ENCODE assay signal across 9 mouse cellular contexts in the genomic region with DNA sequence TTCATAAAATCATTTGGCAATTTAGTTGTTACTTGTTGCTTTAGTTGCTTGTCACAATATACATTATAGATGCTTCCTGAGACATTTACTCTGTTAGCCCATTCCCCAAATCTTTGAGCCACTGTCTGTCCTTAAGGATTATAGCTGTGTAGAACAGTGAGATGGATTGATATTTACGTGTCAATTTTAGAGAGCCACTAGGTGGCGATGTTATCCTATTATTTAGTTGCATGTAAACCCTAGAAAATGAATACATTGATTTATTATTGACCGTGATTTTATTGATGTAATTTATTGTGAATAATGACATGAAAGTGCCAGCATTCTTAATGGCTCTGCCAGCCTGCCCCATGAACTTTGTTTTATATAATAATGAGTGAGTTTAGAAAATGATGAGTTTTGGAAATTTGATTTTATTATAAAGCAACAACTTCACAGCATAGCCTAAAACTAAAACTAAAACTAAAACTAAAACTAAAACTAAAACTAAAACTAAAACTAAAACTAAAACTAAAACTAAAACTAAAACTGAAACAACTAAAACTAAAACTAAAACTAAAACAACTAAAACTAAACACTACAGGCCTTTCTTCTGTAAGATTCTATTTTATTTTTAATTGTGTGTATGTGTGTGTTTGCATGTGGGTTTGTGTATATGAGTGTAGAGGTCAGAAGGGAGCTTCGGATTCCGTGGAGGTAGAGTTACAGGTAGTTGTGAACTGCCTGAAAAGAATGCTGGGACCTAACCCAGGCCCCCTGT.
DNase-seq lines count a peak whose midpoint lies in the region; ATAC-seq and TF ChIP-seq lines count a peak whose summit lies in the region.
"Had no signal": no experiment of that assay in that cellular context is flagged by ENCODE, and none has a peak within 500 bp of the region (broad histone marks: within the 10 kb centered on the region; RNA-seq: fewer than 3 reads in every experiment).

No protein-coding gene starts in this region.

- H3K9ac ChIP-seq in hindbrain, embryonic 11.5 days (ENCODE audit: low read depth, low read length): no peak overlapping the region
- H3K9ac ChIP-seq in kidney, embryonic 15.5 days: no peak overlapping the region
- no peak overlapping the region for H3K9ac ChIP-seq in midbrain, embryonic 14.5 days (replicated peaks; ENCODE audit: low read length)
- H3K9ac ChIP-seq: stomach, embryonic 15.5 days had no signal

- H3K27ac ChIP-seq in hindbrain, embryonic 11.5 days (ENCODE audit: low read depth, low read length): no peak overlapping the region
- H3K27ac ChIP-seq in hindbrain, embryonic 10.5 days: no peak overlapping the region
- no peak overlapping the region for H3K27ac ChIP-seq in kidney, embryonic 15.5 days
- H3K27ac ChIP-seq in midbrain, embryonic 14.5 days (replicated peaks; ENCODE audit: low read depth, low read length): no peak overlapping the region
- H3K27ac ChIP-seq: stomach, embryonic 15.5 days had no signal

- no peaks in the 10 kb centered on the region for H3K9me3 ChIP-seq in hindbrain, embryonic 11.5 days (ENCODE audit: control insufficient read depth, low read length)
- no peaks in the 10 kb centered on the region for H3K9me3 ChIP-seq in hindbrain, embryonic 10.5 days
- H3K9me3 ChIP-seq in kidney, embryonic 15.5 days (replicated peaks): no peaks in the 10 kb centered on the region
- H3K9me3 ChIP-seq in midbrain, embryonic 14.5 days (ENCODE audit: control insufficient read depth, low read length): no peaks in the 10 kb centered on the region
- H3K9me3 ChIP-seq: stomach, embryonic 15.5 days had no signal

- H3K27me3 ChIP-seq in hindbrain, embryonic 11.5 days (ENCODE audit: control insufficient read depth, insufficient read depth, low read length): no peaks in the 10 kb centered on the region
- H3K27me3 ChIP-seq in hindbrain, embryonic 10.5 days (ENCODE audit: insufficient read depth, poor library complexity, severe bottlenecking): no peaks in the 10 kb centered on the region
- H3K27me3 ChIP-seq in Patski: no peaks in the 10 kb centered on the region
- H3K27me3 ChIP-seq in kidney, embryonic 15.5 days: 0 out of 2 replicates have a peak, but pooled peaks cover 7% of the 10 kb centered on the region
- H3K27me3 ChIP-seq in midbrain, embryonic 14.5 days (ENCODE audit: control insufficient read depth, insufficient read depth, low read length): no peaks in the 10 kb centered on the region
- H3K27me3 ChIP-seq: stomach, embryonic 15.5 days had no signal

- TF ChIP-seq CTCF in Patski (IDR thresholded peaks at IDR 0.05): peak; percentile 52

- H3K4me1 ChIP-seq in hindbrain, embryonic 11.5 days (replicated peaks; ENCODE audit: control insufficient read depth, insufficient read depth, low read length): no peaks in the 10 kb centered on the region
- H3K4me1 ChIP-seq in hindbrain, embryonic 10.5 days (replicated peaks): no peaks in the 10 kb centered on the region
- H3K4me1 ChIP-seq in kidney, embryonic 15.5 days: no peaks in the 10 kb centered on the region
- H3K4me1 ChIP-seq in midbrain, embryonic 14.5 days (ENCODE audit: control insufficient read depth, insufficient read depth, low read length): no peaks in the 10 kb centered on the region
- H3K4me1 ChIP-seq: stomach, embryonic 15.5 days had no signal

- POLR2A ChIA-PET in Patski (lab: Charles Lee): no interaction called here

- no peak overlapping the region for H3K4me3 ChIP-seq in hindbrain, embryonic 11.5 days (ENCODE audit: low read depth, low read length)
- H3K4me3 ChIP-seq in hindbrain, embryonic 10.5 days: no peak overlapping the region
- no peak overlapping the region for H3K4me3 ChIP-seq in kidney, embryonic 15.5 days (replicated peaks)
- H3K4me3 ChIP-seq in midbrain, embryonic 14.5 days (replicated peaks; ENCODE audit: low read depth, low read length): no peak overlapping the region
- H3K4me3 ChIP-seq: stomach, embryonic 15.5 days had no signal

- in situ Hi-C loops in Patski (cut with MboI; ENCODE audit: low pct_unique_long_range_greater_than_20kb): loop anchor here (5.0 kb wide), 1 partner anchor 1072 kb away; no protein-coding TSS in a partner anchor

- 24% methylated on average over 5 of the region's 5 CpGs for WGBS in hindbrain, embryonic 11.5 days
- 28% methylated on average over 5 of the region's 5 CpGs for WGBS in hindbrain, embryonic 10.5 days
- WGBS in kidney, embryonic 15.5 days: 15% methylated on average over 5 of the region's 5 CpGs
- WGBS in midbrain, embryonic 14.5 days: 18% methylated on average over 5 of the region's 5 CpGs

- H3K36me3 ChIP-seq in hindbrain, embryonic 11.5 days (ENCODE audit: control insufficient read depth, insufficient read depth, low read length): no peaks in the 10 kb centered on the region
- H3K36me3 ChIP-seq in hindbrain, embryonic 10.5 days: no peaks in the 10 kb centered on the region
- H3K36me3 ChIP-seq in kidney, embryonic 15.5 days: no peaks in the 10 kb centered on the region
- no peaks in the 10 kb centered on the region for H3K36me3 ChIP-seq in midbrain, embryonic 14.5 days (ENCODE audit: control insufficient read depth, insufficient read depth, low read length)
- H3K36me3 ChIP-seq: stomach, embryonic 15.5 days had no signal

- peak; percentile 78 for DNase-seq in hindbrain, embryonic 11.5 days (ENCODE audit: low spot score)
- DNase-seq in hindbrain, embryonic 10.5 days (ENCODE audit: low spot score): no peak
- peak; percentile 65 to 66 for DNase-seq in B cell, adult 2 months
- no peak for DNase-seq in Patski (ENCODE audit: low read depth, low spot score)
- peak; percentile 42 for DNase-seq in embryo, embryonic 9.5 days (ENCODE audit: extremely low spot score)
- peak; percentile 90 for DNase-seq in midbrain, embryonic 14.5 days
- no peak for DNase-seq in urinary bladder, postnatal 10 days (ENCODE audit: low spot score)

- H3K4me2 ChIP-seq in hindbrain, embryonic 11.5 days (replicated peaks; ENCODE audit: low read depth, low read length): no peak overlapping the region
- no peak overlapping the region for H3K4me2 ChIP-seq in kidney, embryonic 15.5 days
- no peak overlapping the region for H3K4me2 ChIP-seq in midbrain, embryonic 14.5 days (ENCODE audit: low read length)
- H3K4me2 ChIP-seq: stomach, embryonic 15.5 days had no signal

- peak; percentile 31; the same call in 1 of the 2 replicates for ATAC-seq in hindbrain, embryonic 11.5 days (ENCODE audit: low FRiP score)
- peak; percentile 66 for ATAC-seq in Patski
- peak; percentile 43; the same call in 1 of the 2 replicates for ATAC-seq in kidney, embryonic 15.5 days (replicated peaks; ENCODE audit: low FRiP score)
- ATAC-seq in midbrain, embryonic 14.5 days (ENCODE audit: low FRiP score, low TSS enrichment): peak; percentile 39; the same call in 1 of the 2 replicates

- CTCF ChIA-PET in Patski (lab: Charles Lee): interaction anchor here (0.7 to 4.1 kb wide), 22 partner anchors 10 to 1072 kb away, joined by 3 to 35 read pairs (median 4); partner anchors contain the start of gene Ndst3

Comparison
In these comparisons a context has a peak if more than half of its experiments do, and no peak if none do; other contexts are left out.
1. DNase-seq: peak in hindbrain, embryonic 11.5 days (single experiment), B cell, adult 2 months (2 of 2), embryo, embryonic 9.5 days (single experiment) and midbrain, embryonic 14.5 days (single experiment); none in hindbrain, embryonic 10.5 days (single experiment), Patski (single experiment) and urinary bladder, postnatal 10 days (single experiment).
2. Peak in every context shown above with its lines, with median percentiles within 50 percentile points of each other: ATAC-seq.